Mouse (Mus musculus): ENCODE measurements at regions not wholly inside any gene's neighbourhood (a gene's known extent, or its start where the extent isn't known, plus 50 kb on each side); places are given as distances from the start of the nearest gene placed in this dataset.
"Not testable (repeated sequence)": the region's sequence is repeated elsewhere in the genome, so short reads cannot be mapped to it uniquely, and the experiment has no call there.

DNA sequence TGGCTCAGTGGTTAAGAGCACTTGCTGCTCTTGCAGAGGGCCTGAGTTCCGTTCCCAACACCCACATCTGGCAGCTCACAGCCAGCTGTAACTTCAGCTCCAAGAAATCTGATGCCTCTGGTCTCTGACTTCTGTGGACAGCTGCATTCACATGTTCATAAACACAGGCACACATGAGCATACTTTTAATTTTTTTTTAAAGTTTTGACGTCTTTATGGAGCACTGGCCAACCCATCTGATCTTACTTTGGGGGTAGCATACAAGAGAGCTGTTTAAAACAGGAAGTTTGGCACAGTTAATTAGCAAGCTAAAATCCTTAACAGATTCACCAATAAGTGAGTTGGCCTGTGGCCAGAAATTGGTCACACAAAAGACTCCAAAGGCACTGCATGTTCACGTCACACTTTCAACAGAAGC is 81.2 kb upstream of the Atl2 start:
- no peak overlapping the region for H3K4me3 ChIP-seq (ENCODE audit: low read depth, low read length)
- WGBS: 75% methylated on average over 3 of the region's 3 CpGs
- H3K4me2 ChIP-seq (ENCODE audit: low read length): no peak overlapping the region
- no peaks in the 10 kb centered on the region for H3K9me3 ChIP-seq (replicated peaks; ENCODE audit: control insufficient read depth, low read length, poor library complexity, severe bottlenecking)
- peaks cover 10% of the 10 kb centered on the region for H3K4me1 ChIP-seq (ENCODE audit: control insufficient read depth, insufficient read depth, low read length)
- no peak for ATAC-seq
- no peaks in the 10 kb centered on the region for H3K36me3 ChIP-seq (ENCODE audit: control insufficient read depth, insufficient read depth, low read length)
- H3K27me3 ChIP-seq (ENCODE audit: control insufficient read depth, insufficient read depth, low read depth, low read length): no peaks in the 10 kb centered on the region
- no peak overlapping the region for H3K27ac ChIP-seq (ENCODE audit: low read length)
- H3K9ac ChIP-seq (ENCODE audit: low read depth, low read length): no peak overlapping the region

DNA sequence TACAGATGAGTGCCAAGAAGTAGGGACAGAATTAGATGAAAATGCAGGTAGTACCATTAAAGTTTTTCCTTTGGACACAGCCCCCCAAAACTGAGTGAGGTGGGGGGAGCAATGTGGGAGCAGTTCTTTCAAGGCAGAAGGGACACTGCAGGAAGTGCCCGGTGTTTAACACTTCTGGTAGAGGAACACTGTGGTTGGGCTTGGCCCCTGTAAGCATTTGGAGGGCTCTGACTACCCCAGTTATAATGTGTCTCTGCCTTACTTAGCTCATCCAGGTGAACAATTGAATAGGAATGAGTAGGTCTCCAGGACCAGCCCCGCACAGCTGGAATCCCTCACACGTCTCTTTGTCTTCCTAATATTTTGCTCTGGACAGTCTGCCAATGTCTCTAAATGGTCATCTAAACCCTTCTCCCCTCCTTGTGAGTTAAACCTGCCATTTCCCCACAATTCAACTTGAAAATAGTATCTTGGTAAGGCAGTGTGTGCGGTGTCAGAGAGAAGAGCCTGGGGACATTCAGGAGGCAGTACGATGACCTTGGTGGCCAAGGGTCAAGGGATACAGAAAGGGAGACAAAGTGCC is 80.7 kb upstream of the Atl2 start:
- Histone ChIP-seq H3K9me3 (replicated peaks; ENCODE audit: control insufficient read depth, low read length, poor library complexity, severe bottlenecking) (no peaks in the 10 kb centered on the region), H3K27me3 (ENCODE audit: control insufficient read depth, insufficient read depth, low read depth, low read length) (no peaks in the 10 kb centered on the region), H3K27ac (ENCODE audit: low read length) (peak overlapping the region; percentile 36; the same call in 1 of the 2 replicates), H3K4me3 (ENCODE audit: low read depth, low read length) (peak overlapping the region; percentile 32; the same call in 1 of the 2 replicates), H3K9ac (ENCODE audit: low read depth, low read length) (no peak overlapping the region), H3K4me2 (ENCODE audit: low read length) (peak overlapping the region; percentile 52), H3K36me3 (ENCODE audit: control insufficient read depth, insufficient read depth, low read length) (no peaks in the 10 kb centered on the region), H3K4me1 (ENCODE audit: control insufficient read depth, insufficient read depth, low read length) (peaks cover 8% of the 10 kb centered on the region; the same call in 1 of the 2 replicates)
- ATAC-seq: peak; percentile 34; the same call in 1 of the 2 replicates
- WGBS: 87% methylated on average over 5 of the region's 5 CpGs

DNA sequence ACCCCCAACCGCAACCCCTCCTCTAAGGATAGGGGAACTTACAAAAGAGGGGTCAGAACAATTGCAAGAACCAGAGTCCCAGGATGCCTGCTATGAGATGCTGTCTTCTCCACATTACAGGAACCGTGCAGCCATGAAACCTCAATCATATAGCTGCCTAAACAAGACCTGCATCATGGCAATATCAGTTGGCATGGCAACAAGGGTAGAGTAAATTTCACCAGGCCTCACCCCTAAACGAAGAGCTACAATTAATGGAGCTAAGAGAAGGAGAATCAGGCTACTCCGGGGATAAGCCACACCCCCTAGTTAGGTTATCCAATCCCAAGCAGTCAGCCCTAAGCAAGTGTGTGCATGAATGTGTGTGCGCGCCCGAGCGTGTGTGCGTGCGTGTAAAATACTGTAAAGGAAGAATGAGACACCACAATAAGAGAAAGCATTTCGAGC is 80.1 kb upstream of the Atl2 start:
- Histone ChIP-seq H3K9ac (ENCODE audit: low read depth, low read length) (peak overlapping the region; percentile 2; the same call in 1 of the 2 replicates), H3K27me3 (ENCODE audit: control insufficient read depth, insufficient read depth, low read depth, low read length) (no peaks in the 10 kb centered on the region), H3K4me1 (ENCODE audit: control insufficient read depth, insufficient read depth, low read length) (peaks cover 8% of the 10 kb centered on the region; the same call in 1 of the 2 replicates), H3K4me2 (ENCODE audit: low read length) (peak overlapping the region; percentile 52), H3K27ac (ENCODE audit: low read length) (peak overlapping the region; percentile 36), H3K9me3 (replicated peaks; ENCODE audit: control insufficient read depth, low read length, poor library complexity, severe bottlenecking) (no peaks in the 10 kb centered on the region), H3K36me3 (ENCODE audit: control insufficient read depth, insufficient read depth, low read length) (no peaks in the 10 kb centered on the region), H3K4me3 (ENCODE audit: low read depth, low read length) (peak overlapping the region; percentile 32)
- 29% methylated on average over 11 of the region's 11 CpGs for WGBS
- peak; percentile 93 for ATAC-seq

DNA sequence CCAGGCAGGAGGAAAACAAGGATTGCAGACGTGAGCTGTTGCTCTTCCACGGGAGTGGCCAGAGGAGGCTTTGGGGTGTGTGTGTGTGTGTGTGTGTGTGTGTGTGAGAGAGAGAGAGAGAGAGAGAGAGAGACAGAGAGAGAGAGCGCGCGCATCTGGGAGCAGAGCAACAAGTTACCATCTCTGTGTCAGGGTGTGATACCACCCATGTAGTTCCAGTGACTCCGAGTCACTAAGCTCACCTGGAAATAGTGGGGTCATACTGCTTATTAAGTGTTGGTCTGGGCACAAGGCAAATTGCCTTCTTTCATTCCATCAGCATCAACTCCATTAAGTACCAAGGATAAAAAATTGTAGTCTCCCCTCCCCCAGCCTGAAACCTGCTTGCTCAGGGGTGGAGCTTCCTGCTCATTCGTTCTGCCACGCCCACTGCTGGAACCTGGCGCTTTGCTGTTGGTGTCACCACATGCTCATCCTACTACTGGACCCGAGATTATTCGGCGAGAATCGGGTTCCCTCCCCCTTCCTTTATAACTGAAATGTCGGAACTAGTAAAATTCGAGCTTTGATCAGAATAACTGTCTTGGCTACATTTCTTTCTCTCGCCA is 79.3 kb upstream of the Atl2 start:
- peak; percentile 79 for ATAC-seq
- peak overlapping the region; percentile 32 for H3K4me3 ChIP-seq (ENCODE audit: low read depth, low read length)
- 21% methylated on average over 16 of the region's 16 CpGs for WGBS

DNA sequence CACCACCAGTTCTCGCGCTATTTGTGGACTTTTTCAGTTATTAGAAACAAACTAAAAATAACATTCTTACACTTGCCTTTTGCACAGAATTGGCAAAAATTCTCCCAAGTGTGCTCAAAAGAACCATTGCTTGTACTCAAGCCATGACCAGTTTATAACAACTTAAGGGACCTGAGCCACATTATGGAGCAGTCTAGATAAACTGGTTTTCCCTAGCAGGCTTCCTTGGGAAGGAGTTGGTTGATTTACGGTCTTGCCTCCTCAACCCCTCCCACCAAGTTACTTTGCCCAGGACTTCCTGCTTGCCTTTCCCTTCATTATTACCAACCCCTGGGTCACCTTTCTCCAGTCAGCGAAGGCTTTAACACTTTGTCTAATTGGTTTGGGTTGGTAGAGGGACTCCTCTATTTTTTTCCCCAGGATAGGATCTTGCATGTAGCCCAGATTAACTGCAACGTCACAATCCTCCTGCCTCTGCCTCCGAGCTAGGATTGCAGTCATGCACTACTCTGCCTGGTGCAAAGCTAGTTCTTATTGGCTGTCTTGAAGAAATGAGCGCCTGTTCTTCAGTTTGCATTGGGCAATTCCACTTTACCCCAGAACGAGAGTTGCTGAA is 75.9 kb upstream of the Atl2 start:
- WGBS: 89% methylated on average over 8 of the region's 8 CpGs
- peaks cover 8% of the 10 kb centered on the region; the same call in 1 of the 2 replicates for H3K4me1 ChIP-seq (ENCODE audit: control insufficient read depth, insufficient read depth, low read length)
- ATAC-seq: no peak

More for the DNA sequence above, 79.3 kb upstream of the Atl2 start:
- H3K36me3 ChIP-seq (ENCODE audit: control insufficient read depth, insufficient read depth, low read length); H3K27ac ChIP-seq (ENCODE audit: low read length); H3K4me1 ChIP-seq (ENCODE audit: control insufficient read depth, insufficient read depth, low read length); H3K27me3 ChIP-seq (ENCODE audit: control insufficient read depth, insufficient read depth, low read depth, low read length); H3K9ac ChIP-seq (ENCODE audit: low read depth, low read length); H3K9me3 ChIP-seq (replicated peaks; ENCODE audit: control insufficient read depth, low read length, poor library complexity, severe bottlenecking): not testable (repeated sequence)
- peak overlapping the region; percentile 52 for H3K4me2 ChIP-seq (ENCODE audit: low read length)

DNA sequence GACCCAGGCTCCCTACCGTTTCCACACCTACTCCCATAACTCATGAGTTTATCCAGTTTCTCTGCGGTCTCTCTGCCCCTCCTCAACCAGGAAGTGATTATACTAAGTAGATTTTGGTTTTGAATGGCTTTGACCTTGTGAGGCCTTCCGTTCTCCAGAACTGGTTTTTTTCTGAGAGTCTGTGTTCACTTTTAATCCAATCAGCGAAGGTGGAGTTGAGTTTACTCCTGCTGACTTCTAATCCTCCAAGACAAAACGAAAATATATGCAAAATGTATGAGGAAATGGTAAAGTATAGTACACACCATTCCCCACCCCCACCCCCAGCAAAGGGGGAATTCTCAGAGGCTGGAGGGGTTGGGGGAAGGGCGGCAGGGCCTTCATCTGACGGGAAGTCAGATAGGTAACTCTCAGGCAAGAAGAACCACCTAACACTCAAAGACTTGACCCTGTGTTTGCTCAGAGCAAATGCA is 73.6 kb upstream of the Atl2 start:
- ATAC-seq: no peak
- no peak overlapping the region for H3K27ac ChIP-seq (ENCODE audit: low read length)

More for the DNA sequence above, 75.9 kb upstream of the Atl2 start:
- Histone ChIP-seq H3K9ac (ENCODE audit: low read depth, low read length) (no peak overlapping the region), H3K27me3 (ENCODE audit: control insufficient read depth, insufficient read depth, low read depth, low read length) (no peaks in the 10 kb centered on the region), H3K4me3 (ENCODE audit: low read depth, low read length) (no peak overlapping the region), H3K27ac (ENCODE audit: low read length) (no peak overlapping the region), H3K36me3 (ENCODE audit: control insufficient read depth, insufficient read depth, low read length) (no peaks in the 10 kb centered on the region), H3K4me2 (ENCODE audit: low read length) (no peak overlapping the region), H3K9me3 (replicated peaks; ENCODE audit: control insufficient read depth, low read length, poor library complexity, severe bottlenecking) (no peaks in the 10 kb centered on the region)

DNA sequence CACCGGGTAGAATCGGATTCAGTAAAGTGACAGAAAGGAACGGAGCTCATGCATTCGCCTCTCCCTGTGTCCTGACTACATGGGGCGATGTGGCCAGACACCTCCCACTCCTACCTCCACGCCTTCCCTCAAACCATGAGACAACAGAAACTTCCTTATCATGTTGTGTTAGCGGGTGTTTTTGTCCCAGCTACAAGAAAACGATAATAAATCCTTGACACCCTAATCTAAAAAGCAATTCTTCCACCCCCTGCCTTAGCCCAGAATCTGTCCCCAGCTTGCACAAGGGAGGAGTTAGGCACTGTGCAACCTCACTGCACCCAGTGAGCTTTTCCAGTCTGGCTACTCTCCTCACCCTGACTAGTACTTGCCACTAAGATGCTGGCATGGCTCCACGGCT is 72.9 kb upstream of the Atl2 start:
- Histone ChIP-seq H3K9ac (ENCODE audit: low read depth, low read length) (no peak overlapping the region), H3K36me3 (ENCODE audit: control insufficient read depth, insufficient read depth, low read length) (no peaks in the 10 kb centered on the region), H3K4me2 (ENCODE audit: low read length) (no peak overlapping the region), H3K4me3 (ENCODE audit: low read depth, low read length) (no peak overlapping the region), H3K27ac (ENCODE audit: low read length) (no peak overlapping the region), H3K27me3 (ENCODE audit: control insufficient read depth, insufficient read depth, low read depth, low read length) (no peaks in the 10 kb centered on the region), H3K9me3 (replicated peaks; ENCODE audit: control insufficient read depth, low read length, poor library complexity, severe bottlenecking) (no peaks in the 10 kb centered on the region), H3K4me1 (ENCODE audit: control insufficient read depth, insufficient read depth, low read length) (no peaks in the 10 kb centered on the region)
- WGBS: 84% methylated on average over 9 of the region's 9 CpGs
- ATAC-seq: no peak

More for the DNA sequence above, 73.6 kb upstream of the Atl2 start:
- Histone ChIP-seq H3K4me2 (ENCODE audit: low read length) (no peak overlapping the region), H3K27me3 (ENCODE audit: control insufficient read depth, insufficient read depth, low read depth, low read length) (no peaks in the 10 kb centered on the region), H3K9me3 (replicated peaks; ENCODE audit: control insufficient read depth, low read length, poor library complexity, severe bottlenecking) (no peaks in the 10 kb centered on the region), H3K36me3 (ENCODE audit: control insufficient read depth, insufficient read depth, low read length) (no peaks in the 10 kb centered on the region), H3K4me3 (ENCODE audit: low read depth, low read length) (no peak overlapping the region), H3K4me1 (ENCODE audit: control insufficient read depth, insufficient read depth, low read length) (no peaks in the 10 kb centered on the region), H3K9ac (ENCODE audit: low read depth, low read length) (no peak overlapping the region)
- WGBS: 28% methylated on average over 7 of the region's 7 CpGs

DNA sequence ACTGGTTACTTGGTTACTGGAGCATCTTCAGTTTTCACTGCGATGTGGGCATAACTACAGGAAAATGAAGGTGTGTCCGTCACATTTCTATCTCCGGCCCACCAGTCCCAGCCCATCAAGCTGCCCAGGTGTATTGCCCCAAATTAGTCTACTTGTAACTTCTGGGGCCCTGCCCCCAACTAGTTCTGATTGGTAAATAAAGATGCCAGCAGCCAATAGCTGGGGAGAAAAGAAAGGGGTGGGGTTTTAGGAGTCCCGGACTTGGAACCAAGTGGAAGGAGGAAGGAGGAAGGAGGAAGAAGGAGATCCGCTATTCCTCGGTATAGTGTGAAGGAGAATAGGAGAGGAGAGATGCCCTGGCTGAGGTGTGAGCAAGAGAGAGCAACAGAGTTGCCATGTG is 71.1 kb upstream of the Atl2 start:
- ATAC-seq: no peak
- Histone ChIP-seq H3K4me3 (ENCODE audit: low read depth, low read length) (no peak overlapping the region), H3K27me3 (ENCODE audit: control insufficient read depth, insufficient read depth, low read depth, low read length) (no peaks in the 10 kb centered on the region), H3K9me3 (replicated peaks; ENCODE audit: control insufficient read depth, low read length, poor library complexity, severe bottlenecking) (no peaks in the 10 kb centered on the region), H3K9ac (ENCODE audit: low read depth, low read length) (no peak overlapping the region), H3K27ac (ENCODE audit: low read length) (no peak overlapping the region), H3K36me3 (ENCODE audit: control insufficient read depth, insufficient read depth, low read length) (no peaks in the 10 kb centered on the region), H3K4me2 (ENCODE audit: low read length) (no peak overlapping the region), H3K4me1 (ENCODE audit: control insufficient read depth, insufficient read depth, low read length) (no peaks in the 10 kb centered on the region)
- WGBS: 50% methylated on average over 6 of the region's 6 CpGs

DNA sequence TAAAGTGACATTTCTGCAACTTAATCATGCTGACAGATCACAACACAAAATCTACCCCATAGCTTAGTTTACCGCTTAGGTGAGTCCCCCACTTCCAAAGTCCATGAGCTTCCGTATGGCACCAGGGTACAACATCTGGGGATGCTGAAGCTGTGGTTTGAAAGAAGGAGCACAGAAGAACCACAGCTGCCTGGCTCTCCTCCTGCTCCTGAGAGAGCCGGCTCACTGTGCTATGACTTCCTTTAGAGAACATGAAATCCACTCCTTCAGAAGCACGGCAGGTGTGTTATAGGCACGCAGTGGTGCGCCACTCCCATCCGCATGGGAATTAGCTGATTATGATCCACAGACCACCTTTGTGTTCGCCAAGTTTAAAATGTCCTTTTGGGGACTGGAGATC is 69.7 kb upstream of the Atl2 start:
- WGBS: 93% methylated on average over 8 of the region's 8 CpGs
- no peaks in the 10 kb centered on the region for H3K36me3 ChIP-seq (ENCODE audit: control insufficient read depth, insufficient read depth, low read length)
- no peak overlapping the region for H3K4me2 ChIP-seq (ENCODE audit: low read length)
- H3K9ac ChIP-seq (ENCODE audit: low read depth, low read length): no peak overlapping the region
- H3K27me3 ChIP-seq (ENCODE audit: control insufficient read depth, insufficient read depth, low read depth, low read length): no peaks in the 10 kb centered on the region
- no peak overlapping the region for H3K27ac ChIP-seq (ENCODE audit: low read length)
- H3K4me3 ChIP-seq (ENCODE audit: low read depth, low read length): no peak overlapping the region
- no peaks in the 10 kb centered on the region for H3K9me3 ChIP-seq (replicated peaks; ENCODE audit: control insufficient read depth, low read length, poor library complexity, severe bottlenecking)
- H3K4me1 ChIP-seq (ENCODE audit: control insufficient read depth, insufficient read depth, low read length): no peaks in the 10 kb centered on the region
- ATAC-seq: no peak
